Mouse (Mus musculus): ENCODE data around the gene Gorasp1. TPM values are rescaled to one million over a fixed set of nuclear protein-coding genes. Genes with fewer than 3 reads are reported as not detected.

The Gorasp1 gene
- polyA plus RNA-seq, 2 experiments, result 28.1 to 32.4 TPM

DNA sequence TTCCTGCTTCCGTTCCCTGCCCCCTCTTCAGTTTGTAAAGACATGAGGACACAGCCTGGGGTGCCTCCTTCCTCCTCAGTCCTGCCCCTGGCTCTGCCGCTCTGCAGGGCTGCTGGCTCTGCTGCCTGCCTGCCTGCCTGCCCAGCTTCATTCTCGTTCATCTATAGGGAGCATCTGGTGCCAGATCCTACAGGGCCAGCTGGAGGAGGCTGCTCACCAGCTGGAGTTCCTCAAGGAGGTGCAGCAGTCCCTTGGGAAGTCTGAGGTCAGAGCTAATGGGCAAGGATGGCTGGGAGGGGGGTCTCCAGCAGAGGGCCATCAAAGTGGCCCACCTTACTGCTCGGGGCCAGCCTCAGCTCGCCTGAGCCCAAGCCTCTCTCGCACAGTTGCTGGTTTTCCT, 13.1 kb upstream of the Gorasp1 start:
- H3K4me3 ChIP-seq (replicated peaks; ENCODE audit: low read length), result no peak overlapping the region
- H3K27me3 ChIP-seq (ENCODE audit: control insufficient read depth, insufficient read depth, low read length), result no peaks in the 10 kb centered on the region
- no peaks in the 10 kb centered on the region for H3K9me3 ChIP-seq (ENCODE audit: control insufficient read depth, low read length)
- no peak for DNase-seq (ENCODE audit: low spot score)
- no peak for ATAC-seq (ENCODE audit: low FRiP score, low read depth)
- 41% methylated on average over 6 of the region's 6 CpGs for WGBS
- H3K4me1 ChIP-seq (ENCODE audit: control insufficient read depth, insufficient read depth, low read length), result no peaks in the 10 kb centered on the region; the same call in 1 of the 2 replicates
- TF ChIP-seq POLR2A (IDR thresholded peaks at IDR 0.05; ENCODE audit: borderline replicate concordance, extremely low read depth, insufficient read depth, insufficient read length), result no peak
- H3K36me3 ChIP-seq (ENCODE audit: control insufficient read depth, insufficient read depth, low read length), result no peaks in the 10 kb centered on the region
- H3K4me2 ChIP-seq (replicated peaks; ENCODE audit: low read depth, low read length, severe bottlenecking), result no peak overlapping the region
- no peak overlapping the region for H3K27ac ChIP-seq (replicated peaks; ENCODE audit: low read depth, low read length)
- H3K9ac ChIP-seq (ENCODE audit: low read depth, low read length, severe bottlenecking), result no peak overlapping the region

DNA sequence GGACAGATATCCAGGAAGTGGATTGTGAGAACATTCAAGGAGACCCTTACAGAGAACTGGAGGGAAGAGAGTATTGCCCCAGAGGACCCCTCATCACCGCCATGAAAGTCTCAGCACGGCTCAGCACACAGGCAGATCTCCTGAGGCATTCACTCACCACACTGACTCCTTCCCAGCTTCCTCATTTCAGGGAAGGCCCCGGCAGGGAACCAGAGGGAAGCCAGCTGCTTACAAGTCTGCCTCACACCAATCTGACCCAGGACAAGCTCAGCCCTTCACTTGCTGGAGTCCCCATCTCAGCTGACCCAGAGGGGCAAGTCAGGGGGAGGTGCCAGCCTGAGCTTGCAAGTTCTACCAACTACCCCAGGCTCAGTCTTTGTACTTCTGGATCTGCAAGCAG, 11.4 kb upstream of the Gorasp1 start:
- H3K4me2 ChIP-seq (replicated peaks; ENCODE audit: low read depth, low read length, severe bottlenecking), result no peak overlapping the region
- H3K4me1 ChIP-seq (ENCODE audit: control insufficient read depth, insufficient read depth, low read length), result no peaks in the 10 kb centered on the region; the same call in 1 of the 2 replicates
- DNase-seq (ENCODE audit: low spot score) (no peak), ATAC-seq (ENCODE audit: low FRiP score, low read depth) (no peak)
- H3K9ac ChIP-seq (ENCODE audit: low read depth, low read length, severe bottlenecking), result no peak overlapping the region
- no peak for TF ChIP-seq POLR2A (IDR thresholded peaks at IDR 0.05; ENCODE audit: borderline replicate concordance, extremely low read depth, insufficient read depth, insufficient read length)
- no peak overlapping the region for H3K4me3 ChIP-seq (replicated peaks; ENCODE audit: low read length)
- H3K27me3 ChIP-seq (ENCODE audit: control insufficient read depth, insufficient read depth, low read length), result no peaks in the 10 kb centered on the region
- 70% methylated on average over 3 of the region's 3 CpGs for WGBS
- H3K27ac ChIP-seq (replicated peaks; ENCODE audit: low read depth, low read length), result no peak overlapping the region
- H3K9me3 ChIP-seq (ENCODE audit: control insufficient read depth, low read length), result no peaks in the 10 kb centered on the region
- no peaks in the 10 kb centered on the region for H3K36me3 ChIP-seq (ENCODE audit: control insufficient read depth, insufficient read depth, low read length)

DNA sequence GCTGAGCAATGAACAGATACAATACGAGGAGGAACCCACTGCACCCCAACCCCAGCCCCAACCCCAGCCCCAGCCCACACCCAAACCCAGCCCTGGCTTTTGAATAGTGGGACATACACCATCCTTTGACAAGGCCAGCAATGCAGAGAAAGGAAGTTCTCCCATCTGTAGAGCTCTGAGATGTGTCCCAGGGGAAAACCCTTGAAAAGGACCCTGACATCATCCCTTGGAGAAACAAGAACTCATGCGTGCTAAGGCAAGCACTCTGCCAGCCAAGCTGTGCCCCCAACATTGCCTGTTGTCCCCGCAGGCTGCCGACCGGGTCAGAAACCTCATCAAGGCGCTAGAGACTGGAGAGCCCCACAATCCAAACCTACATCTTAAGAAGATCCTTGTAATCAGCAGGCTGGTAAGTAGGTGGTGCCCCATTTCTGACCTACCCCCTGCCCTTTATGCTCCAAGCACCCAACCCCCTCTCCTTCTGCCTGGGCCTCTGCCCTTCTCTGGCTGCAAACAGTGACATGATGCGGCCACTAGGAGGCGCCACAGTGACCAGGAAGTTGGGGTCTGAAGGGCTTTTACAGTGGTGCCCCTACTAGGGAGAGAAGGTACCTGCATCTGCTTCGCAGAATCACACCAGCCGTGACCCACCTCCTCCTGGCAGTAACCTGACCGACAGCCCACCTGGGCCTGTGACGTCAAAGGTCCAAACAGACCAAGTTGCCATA, 8.0 kb upstream of the Gorasp1 start:
- WGBS, result 73% methylated on average over 12 of the region's 12 CpGs
- H3K27me3 ChIP-seq (ENCODE audit: control insufficient read depth, insufficient read depth, low read length), result no peaks in the 10 kb centered on the region
- H3K4me2 ChIP-seq (replicated peaks; ENCODE audit: low read depth, low read length, severe bottlenecking), result no peak overlapping the region
- H3K27ac ChIP-seq (replicated peaks; ENCODE audit: low read depth, low read length), result no peak overlapping the region
- no peak for TF ChIP-seq POLR2A (IDR thresholded peaks at IDR 0.05; ENCODE audit: borderline replicate concordance, extremely low read depth, insufficient read depth, insufficient read length)
- DNase-seq (ENCODE audit: low spot score), result no peak
- no peaks in the 10 kb centered on the region for H3K36me3 ChIP-seq (ENCODE audit: control insufficient read depth, insufficient read depth, low read length)
- ATAC-seq (ENCODE audit: low FRiP score, low read depth), result no peak
- H3K4me3 ChIP-seq (replicated peaks; ENCODE audit: low read length), result no peak overlapping the region
- H3K9me3 ChIP-seq (ENCODE audit: control insufficient read depth, low read length), result no peaks in the 10 kb centered on the region
- 0 out of 2 replicates have a peak, but pooled peaks cover 7% of the 10 kb centered on the region for H3K4me1 ChIP-seq (ENCODE audit: control insufficient read depth, insufficient read depth, low read length)
- no peak overlapping the region for H3K9ac ChIP-seq (ENCODE audit: low read depth, low read length, severe bottlenecking)

DNA sequence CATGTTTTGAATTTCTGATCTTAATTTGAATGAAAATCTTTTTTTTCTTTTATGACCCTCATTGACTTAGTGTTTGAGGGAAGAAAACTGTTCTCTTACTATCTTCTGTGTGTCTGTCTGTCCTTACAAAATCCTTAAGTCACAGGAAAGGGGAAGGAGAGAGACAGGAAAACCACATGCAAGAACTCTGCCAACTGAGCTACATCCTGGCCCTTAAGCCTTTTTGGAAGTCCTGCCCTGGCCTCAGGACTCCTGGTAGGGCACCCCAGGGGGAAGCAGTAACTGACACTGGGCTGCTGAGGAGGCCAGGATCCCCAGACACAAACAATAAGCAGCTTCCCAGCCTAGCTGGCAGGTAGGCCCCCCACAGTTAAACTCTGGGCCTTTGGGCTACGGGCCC, 6.0 kb upstream of the Gorasp1 start:
- DNase-seq (ENCODE audit: low spot score) (no peak), ATAC-seq (ENCODE audit: low FRiP score, low read depth) (no peak)
- Histone ChIP-seq H3K4me3 (replicated peaks; ENCODE audit: low read length) (no peak overlapping the region), H3K27ac (replicated peaks; ENCODE audit: low read depth, low read length) (no peak overlapping the region), H3K9ac (ENCODE audit: low read depth, low read length, severe bottlenecking) (no peak overlapping the region), H3K9me3 (ENCODE audit: control insufficient read depth, low read length) (no peaks in the 10 kb centered on the region), H3K36me3 (ENCODE audit: control insufficient read depth, insufficient read depth, low read length) (no peaks in the 10 kb centered on the region), H3K4me1 (ENCODE audit: control insufficient read depth, insufficient read depth, low read length) (peaks cover 17% of the 10 kb centered on the region; the same call in 1 of the 2 replicates), H3K4me2 (replicated peaks; ENCODE audit: low read depth, low read length, severe bottlenecking) (no peak overlapping the region), H3K27me3 (ENCODE audit: control insufficient read depth, insufficient read depth, low read length) (no peaks in the 10 kb centered on the region)
- 75% methylated on average over 1 of the region's 1 CpGs for WGBS
- no peak for TF ChIP-seq POLR2A (IDR thresholded peaks at IDR 0.05; ENCODE audit: borderline replicate concordance, extremely low read depth, insufficient read depth, insufficient read length)

DNA sequence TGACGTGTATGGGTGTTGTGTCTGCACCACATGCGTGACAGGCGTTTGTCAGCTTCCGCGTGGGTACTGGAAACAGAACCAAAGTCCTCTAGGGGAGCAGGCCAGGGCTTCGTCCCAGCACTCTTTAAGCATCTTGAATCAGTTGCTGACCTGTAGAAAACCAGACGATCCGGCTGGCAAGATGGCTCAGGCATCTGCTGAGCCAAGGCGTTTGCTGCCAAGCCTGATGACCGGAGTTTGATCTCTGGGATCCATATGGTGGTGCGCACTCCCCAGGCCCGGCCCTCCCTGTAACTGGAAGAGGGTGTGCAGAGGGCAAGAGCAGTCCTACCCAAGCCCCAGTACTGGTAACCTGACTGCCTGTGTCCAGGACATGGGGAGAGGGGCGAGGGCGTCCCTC, 4.5 kb upstream of the Gorasp1 start:
- ATAC-seq (ENCODE audit: low FRiP score, low read depth), result no peak
- no peak for TF ChIP-seq POLR2A (IDR thresholded peaks at IDR 0.05; ENCODE audit: borderline replicate concordance, extremely low read depth, insufficient read depth, insufficient read length)
- 0 out of 2 replicates have a peak overlapping the region, but pooled peaks have one; percentile 1 for H3K27ac ChIP-seq (replicated peaks; ENCODE audit: low read depth, low read length)
- no peak overlapping the region for H3K4me2 ChIP-seq (replicated peaks; ENCODE audit: low read depth, low read length, severe bottlenecking)
- no peaks in the 10 kb centered on the region for H3K9me3 ChIP-seq (ENCODE audit: control insufficient read depth, low read length)
- H3K4me1 ChIP-seq (ENCODE audit: control insufficient read depth, insufficient read depth, low read length), result peaks cover 17% of the 10 kb centered on the region; the same call in 1 of the 2 replicates
- peak; percentile 18 for DNase-seq (ENCODE audit: low spot score)
- no peaks in the 10 kb centered on the region for H3K36me3 ChIP-seq (ENCODE audit: control insufficient read depth, insufficient read depth, low read length)
- H3K27me3 ChIP-seq (ENCODE audit: control insufficient read depth, insufficient read depth, low read length), result no peaks in the 10 kb centered on the region
- no peak overlapping the region for H3K4me3 ChIP-seq (replicated peaks; ENCODE audit: low read length)
- no peak overlapping the region for H3K9ac ChIP-seq (ENCODE audit: low read depth, low read length, severe bottlenecking)
- WGBS, result 67% methylated on average over 14 of the region's 14 CpGs
